Mouse (Mus musculus) cerebellum, postnatal 36 days (tissue): ENCODE measurements around the gene Eif4e1b.
"Not testable (repeated sequence)": the region's sequence is repeated elsewhere in the genome, so short reads cannot be mapped to it uniquely, and the experiment has no call there.

Source experiments
- DNase-seq, 2 experiments: peaks; one replicate each; pipeline ENCODE4 v3.0.0; 2021 to 2022; ENCODE audit warnings: mixed read lengths in 2 of 2

Eif4e1b gene

GRCm38 (mm10) chr13:54760164-54760795, 23.5 kb upstream of the Eif4e1b start:
- peak; percentile 53 to 63 for DNase-seq

GRCm38 (mm10) chr13:54760906-54761305, 22.9 kb upstream of the Eif4e1b start:
- DNase-seq, result no peak

GRCm38 (mm10) chr13:54765281-54766191, 18.3 kb upstream of the Eif4e1b start:
- DNase-seq, result peak; percentile 67 to 73

GRCm38 (mm10) chr13:54766192-54766768, 17.5 kb upstream of the Eif4e1b start, which contains the start of gene Sncb:
Sncb (minus strand) TSS chr13:54766595.
- peak; percentile 89 to 93 for DNase-seq

GRCm38 (mm10) chr13:54767012-54767411, 16.8 kb upstream of the Eif4e1b start:
- no peak for DNase-seq

GRCm38 (mm10) chr13:54780592-54780991, 3.2 kb upstream of the Eif4e1b start:
- DNase-seq, result peak; percentile 83

- DNase-seq, result no peak
Observed at GRCm38 (mm10) chr13:54781086-54781485, 2.7 kb upstream of the Eif4e1b start.

GRCm38 (mm10) chr13:54783235-54783634, 563 bp upstream of the Eif4e1b start:
- DNase-seq, result no peak

GRCm38 (mm10) chr13:54787591-54787990, 3.8 kb downstream of the Eif4e1b start:
- DNase-seq, result not testable (repeated sequence)

GRCm38 (mm10) chr13:54788740-54789560, 5.2 kb downstream of the Eif4e1b start, which contains the start of gene Tspan17:
Tspan17 (plus strand) TSS chr13:54789377.
- peak; percentile 97 to 98 for DNase-seq

GRCm38 (mm10) chr13:54789561-54790397, 6.0 kb downstream of the Eif4e1b start:
- peak; percentile 74 to 76 for DNase-seq

- peak; percentile 49 to 57 for DNase-seq
Observed at GRCm38 (mm10) chr13:54792259-54793230, 8.7 kb downstream of the Eif4e1b start.

GRCm38 (mm10) chr13:54794002-54794577, 10.3 kb downstream of the Eif4e1b start:
- no peak for DNase-seq

GRCm38 (mm10) chr13:54794843-54795242, 11.0 kb downstream of the Eif4e1b start:
- DNase-seq, result no peak

GRCm38 (mm10) chr13:54797356-54797755, 13.6 kb downstream of the Eif4e1b start:
- peak; percentile 58 to 64 for DNase-seq

GRCm38 (mm10) chr13:54797861-54798643, 14.3 kb downstream of the Eif4e1b start:
- DNase-seq, result no peak

- DNase-seq, result no peak
Observed at GRCm38 (mm10) chr13:54798740-54799139, 14.9 kb downstream of the Eif4e1b start.

GRCm38 (mm10) chr13:54799701-54800100, 15.9 kb downstream of the Eif4e1b start:
- DNase-seq, result peak; percentile 81 to 88

- no peak for DNase-seq
Observed at GRCm38 (mm10) chr13:54800206-54800605, 16.4 kb downstream of the Eif4e1b start.
